Mouse (Mus musculus) limb, embryonic 14.5 days (tissue): Measurements from ENCODE around the gene Tmem150b. TPM values are rescaled to one million over a fixed set of nuclear protein-coding genes. Genes with fewer than 3 reads are reported as not detected.

ENCODE experiments used
- ATAC-seq: fragments of 200-750 bp; cut with Nextera tagmentation; 2 replicates; pipeline ENCODE4 v1.8.0; 2017; ENCODE audit warnings: low read depth, moderate number of reproducible peaks, moderate TSS enrichment; ENCODE audit not compliant: low FRiP score
- DNase-seq: peaks from one replicate; pipeline ENCODE4 v3.0.0-alpha.2; 2015; ENCODE audit warnings: low spot score
- H3K27ac ChIP-seq: fragments of 300-500 bp; sonication (generic); replicated peaks from 2 replicates; pipeline ENCODE4 v1.5.1; 2014; ENCODE audit warnings: low read depth, mild to moderate bottlenecking, low read length, moderate library complexity, mixed read lengths
- H3K27me3 ChIP-seq: fragments of 300-500 bp; sonication (generic); 2 replicates; pipeline ENCODE4 v1.6.1; 2014; ENCODE audit warnings: low read length, mixed read lengths; ENCODE audit not compliant: control insufficient read depth, insufficient read depth
- H3K36me3 ChIP-seq: fragments of 300-500 bp; sonication (generic); 2 replicates; pipeline ENCODE4 v1.6.1; 2014; ENCODE audit warnings: mild to moderate bottlenecking, low read length, moderate library complexity, mixed read lengths; ENCODE audit not compliant: control insufficient read depth, insufficient read depth
- H3K4me1 ChIP-seq: fragments of 300-500 bp; sonication (generic); 2 replicates; pipeline ENCODE4 v1.6.1; 2014; ENCODE audit warnings: antibody characterized with exemption, low read length, mixed read lengths; ENCODE audit not compliant: control insufficient read depth, insufficient read depth
- H3K4me2 ChIP-seq: fragments of 300-500 bp; sonication (generic); replicated peaks from 2 replicates; pipeline ENCODE4 v1.6.1; 2014; ENCODE audit warnings: low read depth, mild to moderate bottlenecking, low read length, moderate library complexity; ENCODE audit not compliant: severe bottlenecking
- H3K4me3 ChIP-seq: fragments of 300-500 bp; sonication (generic); replicated peaks from 2 replicates; pipeline ENCODE4 v1.5.1; 2014; ENCODE audit warnings: low read length
- H3K9ac ChIP-seq: fragments of 300-500 bp; sonication (generic); 2 replicates; pipeline ENCODE4 v1.6.1; 2014; ENCODE audit warnings: mild to moderate bottlenecking, low read depth, low read length, moderate library complexity; ENCODE audit not compliant: severe bottlenecking
- H3K9me3 ChIP-seq: fragments of 300-500 bp; sonication (generic); 2 replicates; pipeline ENCODE4 v1.6.1; 2016; ENCODE audit warnings: low read length; ENCODE audit not compliant: control insufficient read depth
- POLR2A ChIP-seq: fragments of 200-500 bp; IDR thresholded peaks from 2 replicates; pipeline ENCODE4 v1.8.0; 2012; ENCODE audit warnings: inconsistent platforms, mild to moderate bottlenecking, moderate library complexity, borderline replicate concordance; ENCODE audit not compliant: insufficient read depth, insufficient read length; ENCODE audit errors: extremely low read depth
- WGBS: fragments of 180-500 bp; shearing (Covaris S2); extraction: QIAGEN DNeasy Blood & Tissue Kit; methylation state at CpG from one replicate; pipeline ENCODE4 v1.1.7; 2014; 5-methylcytosine and 5-hydroxymethylcytosine counted together
- polyA plus RNA-seq, 2 experiments: library from polyadenylated mRNA; depleted of rRNA in 1 of 2; stranded (reverse) in 1 of 2; unstranded in 1 of 2; fragments of >200 nt; fragmentation: Nextera tagmentation in 1 of 2; extraction: Ambion mirVana in 1 of 2; gene quantifications; 2 replicates each; pipeline versions ENCODE4 v1.2.1 to v1.2.3; 2012 to 2014

Gene Tmem150b
- polyA plus RNA-seq, 2 experiments = 0.17 to 0.24 TPM

DNA sequence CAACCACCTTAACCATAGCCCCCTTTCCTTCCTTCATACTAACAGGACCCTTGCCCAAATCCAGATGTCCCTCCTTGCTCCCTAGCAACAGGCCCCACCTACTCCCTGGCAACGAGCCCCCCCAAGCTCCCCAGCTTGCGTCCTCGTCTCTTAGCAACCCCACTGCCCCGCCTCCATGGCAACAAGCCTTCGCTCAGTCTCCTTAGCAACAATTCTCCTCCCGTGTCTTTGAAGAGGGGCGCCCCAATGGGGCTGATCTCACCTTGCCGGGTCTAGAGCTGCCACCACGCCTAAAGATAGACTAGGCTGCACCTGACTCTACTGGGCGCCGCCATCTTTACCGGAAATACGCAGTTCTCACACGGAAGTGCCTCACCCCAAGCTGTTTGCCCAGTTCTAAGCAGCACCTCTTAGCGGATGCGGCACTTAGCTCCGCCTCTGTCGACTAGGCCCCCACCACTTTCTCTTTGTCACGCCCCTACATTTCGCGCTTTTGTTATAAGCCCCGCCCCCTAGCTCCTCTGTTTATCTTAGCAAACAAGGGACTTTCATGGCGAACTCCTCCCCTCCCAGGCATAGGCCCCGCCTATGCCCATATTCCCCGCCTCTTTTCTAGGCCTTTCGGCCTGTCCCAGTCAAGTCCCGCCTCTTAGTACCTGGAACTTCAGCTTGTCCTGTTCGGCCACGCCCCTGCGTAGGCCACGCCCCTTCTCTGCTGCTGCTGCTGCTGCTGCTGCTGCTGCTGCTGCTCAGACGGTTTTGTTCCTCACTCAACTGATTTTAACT is 40.2 kb downstream of the Tmem150b start, which contains the start of gene Hspbp1:
TSS of gene Hspbp1 (minus strand) at position 437 of the 786 bp plus-strand sequence.
- ATAC-seq = peak; percentile 97
- WGBS = 0% methylated on average over 32 of the region's 32 CpGs
- no peak for TF ChIP-seq POLR2A

DNA sequence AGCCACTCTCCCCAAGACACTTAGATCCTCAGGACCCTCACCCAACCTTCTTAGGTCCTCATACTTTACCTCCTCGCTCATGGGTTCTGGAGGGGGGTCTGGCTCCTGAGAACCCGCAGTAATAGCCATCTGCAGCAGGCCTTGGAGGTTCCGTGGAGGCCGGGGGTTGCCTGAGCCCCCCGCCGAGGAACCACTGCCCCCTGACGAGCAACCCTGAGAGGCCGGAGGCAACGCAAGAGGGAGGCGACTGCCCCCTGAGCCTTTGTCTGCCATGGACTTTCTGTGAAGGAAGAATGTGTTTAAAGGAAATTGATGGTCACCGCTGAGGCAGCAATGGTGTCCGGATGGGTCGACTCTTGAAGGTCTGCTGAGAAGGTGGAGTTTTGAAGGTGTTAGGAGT is 40.8 kb downstream of the Tmem150b start:
- Histone ChIP-seq H3K27me3 (no peaks in the 10 kb centered on the region), H3K4me1 (peaks cover 8% of the 10 kb centered on the region), H3K4me3 (peak overlapping the region; percentile 73), H3K4me2 (peak overlapping the region; percentile 86), H3K9ac (peak overlapping the region; percentile 58), H3K9me3 (no peaks in the 10 kb centered on the region), H3K27ac (no peak overlapping the region; the same call in 1 of the 2 replicates), H3K36me3 (peaks cover 21% of the 10 kb centered on the region)
- no peak for DNase-seq
- no peak for ATAC-seq
- WGBS = 0% methylated on average over 13 of the region's 13 CpGs
- TF ChIP-seq POLR2A = no peak

More for the DNA sequence above, 40.2 kb downstream of the Tmem150b start, which contains the start of gene Hspbp1:
- Histone ChIP-seq H3K4me1 (peaks cover 8% of the 10 kb centered on the region), H3K9me3 (no peaks in the 10 kb centered on the region), H3K4me2 (peak within 1 kb of the TSS; percentile 86), H3K4me3 (peak within 1 kb of the TSS; percentile 73), H3K27me3 (no peaks in the 10 kb centered on the region), H3K36me3 (peaks cover 20% of the 10 kb centered on the region), H3K9ac (peak within 1 kb of the TSS; percentile 58), H3K27ac (peak within 1 kb of the TSS; percentile 70)
- peak; percentile 97 for DNase-seq

DNA sequence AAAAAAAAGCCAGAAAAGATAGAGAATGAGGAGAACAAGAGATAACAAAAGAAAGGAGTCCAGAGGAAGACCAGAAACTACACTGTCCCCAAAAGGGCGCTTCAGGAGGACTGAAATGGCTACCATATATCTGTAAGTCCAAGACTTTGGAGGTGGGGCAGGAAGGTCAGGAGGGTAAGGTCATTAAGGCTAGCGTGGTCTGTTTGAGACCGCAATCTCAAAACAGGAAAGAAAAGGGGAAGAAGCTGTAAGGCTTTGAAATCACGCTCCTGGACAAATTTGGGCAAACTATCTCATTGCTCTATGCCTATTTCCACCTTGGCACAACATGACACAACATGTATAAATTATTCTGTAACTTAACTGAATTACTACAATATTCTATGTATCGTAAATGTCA is 41.7 kb downstream of the Tmem150b start:
- Histone ChIP-seq H3K9me3 (no peaks in the 10 kb centered on the region), H3K9ac (no peak overlapping the region), H3K27me3 (no peaks in the 10 kb centered on the region), H3K36me3 (peaks cover 25% of the 10 kb centered on the region), H3K4me1 (peaks cover 8% of the 10 kb centered on the region), H3K27ac (no peak overlapping the region), H3K4me2 (no peak overlapping the region), H3K4me3 (no peak overlapping the region)
- ATAC-seq (no peak), DNase-seq (no peak)
- WGBS = 79% methylated on average over 5 of the region's 5 CpGs
- TF ChIP-seq POLR2A = no peak

DNA sequence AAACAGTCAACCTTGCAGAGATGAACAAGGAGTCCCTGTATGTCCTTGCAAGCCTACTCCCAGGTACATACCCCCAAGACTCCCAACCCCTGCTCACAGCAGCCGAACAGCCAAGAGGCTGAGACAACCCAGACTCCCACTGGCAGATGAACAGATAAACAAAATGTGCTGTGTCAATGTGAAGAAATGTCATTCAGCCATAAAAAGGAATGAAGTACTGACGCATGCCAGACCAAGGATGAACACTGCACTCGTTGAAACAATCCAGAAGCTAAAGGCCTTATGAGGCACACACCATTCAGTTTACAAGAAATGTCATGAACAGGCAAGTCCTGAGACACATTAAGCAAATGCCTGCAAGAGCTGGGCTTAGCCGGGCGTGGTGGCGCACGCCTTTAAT is 49.8 kb downstream of the Tmem150b start:
- H3K4me2 ChIP-seq = no peak overlapping the region
- ATAC-seq (no peak), DNase-seq (no peak)
- no peak overlapping the region for H3K27ac ChIP-seq
- TF ChIP-seq POLR2A = no peak
- no peaks in the 10 kb centered on the region for H3K4me1 ChIP-seq
- H3K9me3 ChIP-seq = no peaks in the 10 kb centered on the region
- no peak overlapping the region for H3K9ac ChIP-seq
- WGBS = 85% methylated on average over 7 of the region's 7 CpGs
- H3K36me3 ChIP-seq = peaks cover 67% of the 10 kb centered on the region
- H3K27me3 ChIP-seq = no peaks in the 10 kb centered on the region
- H3K4me3 ChIP-seq = no peak overlapping the region

DNA sequence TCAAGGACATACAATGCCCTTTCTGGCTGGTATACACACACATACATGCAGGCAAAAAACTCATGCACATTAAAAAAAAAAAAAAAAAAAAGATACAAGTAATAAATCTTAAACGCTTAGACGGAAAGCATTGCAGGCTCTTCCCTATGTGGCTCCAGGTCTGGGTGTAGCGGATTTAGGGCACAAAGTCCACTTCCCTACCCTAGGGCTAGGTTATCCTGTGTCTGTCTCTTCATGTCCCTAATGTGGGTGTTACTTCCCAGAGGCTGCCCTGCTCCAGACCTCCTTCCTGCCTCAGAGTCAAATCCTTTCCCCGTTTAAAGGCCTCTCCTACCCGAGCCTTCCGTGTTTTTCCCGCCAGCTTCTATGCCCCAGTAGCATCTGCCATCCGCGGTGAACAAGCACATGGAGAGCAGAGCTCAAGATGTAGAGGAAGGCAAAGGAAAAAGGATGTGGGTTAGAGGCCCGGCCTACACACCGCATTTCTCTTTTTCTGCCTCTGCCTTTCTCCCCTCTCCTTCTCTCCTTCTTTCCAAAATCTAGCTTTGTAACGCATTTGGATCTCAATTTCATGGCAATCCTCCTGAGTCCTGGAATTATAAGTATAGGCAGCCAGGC is 50.8 kb downstream of the Tmem150b start:
- Histone ChIP-seq H3K9me3 (no peaks in the 10 kb centered on the region), H3K27me3 (no peaks in the 10 kb centered on the region), H3K4me1 (no peaks in the 10 kb centered on the region), H3K4me2 (no peak overlapping the region), H3K27ac (no peak overlapping the region), H3K9ac (no peak overlapping the region), H3K4me3 (no peak overlapping the region), H3K36me3 (peaks cover 66% of the 10 kb centered on the region)
- no peak for DNase-seq
- no peak for TF ChIP-seq POLR2A
- no peak for ATAC-seq
- 93% methylated on average over 12 of the region's 12 CpGs for WGBS
